Mouse (Mus musculus) thymus, postnatal 14 days (tissue): ENCODE results near the gene Plekhh2.
"Not testable (repeated sequence)": the region's sequence is repeated elsewhere in the genome, so short reads cannot be mapped to it uniquely, and the experiment has no call there.

Experiments
- DNase-seq: peaks from one replicate; pipeline ENCODE4 v3.0.0; 2021

Plekhh2 gene

GRCm38 (mm10) chr17:84512516-84513085 is 906 bp downstream of the Plekhh2 start:
- DNase-seq: no peak

GRCm38 (mm10) chr17:84515901-84516300 is 4.2 kb downstream of the Plekhh2 start:
- no peak for DNase-seq

- no peak for DNase-seq
These were observed 7.7 kb downstream of the Plekhh2 start for GRCm38 (mm10) chr17:84519346-84519745.

DNA sequence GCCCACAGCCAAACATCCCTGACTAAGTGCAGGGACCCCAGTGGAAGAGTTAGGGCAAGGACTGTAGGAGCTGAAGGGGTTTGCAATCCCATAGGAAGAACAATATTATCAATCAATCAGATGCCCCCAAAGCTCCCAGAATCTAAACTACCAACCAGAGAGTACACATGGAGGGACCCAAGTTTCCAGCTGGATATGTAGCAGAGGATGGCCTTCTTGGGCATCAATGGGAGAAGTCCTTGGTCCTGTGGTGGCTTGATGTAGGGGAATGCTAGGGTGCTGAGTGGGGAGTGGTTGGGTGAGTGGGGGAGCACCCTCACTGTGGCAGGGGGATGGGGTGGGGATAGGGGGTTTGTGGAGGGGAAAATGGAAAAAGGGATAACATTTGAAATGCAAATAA is 8.4 kb downstream of the Plekhh2 start:
- DNase-seq: no peak

DNA sequence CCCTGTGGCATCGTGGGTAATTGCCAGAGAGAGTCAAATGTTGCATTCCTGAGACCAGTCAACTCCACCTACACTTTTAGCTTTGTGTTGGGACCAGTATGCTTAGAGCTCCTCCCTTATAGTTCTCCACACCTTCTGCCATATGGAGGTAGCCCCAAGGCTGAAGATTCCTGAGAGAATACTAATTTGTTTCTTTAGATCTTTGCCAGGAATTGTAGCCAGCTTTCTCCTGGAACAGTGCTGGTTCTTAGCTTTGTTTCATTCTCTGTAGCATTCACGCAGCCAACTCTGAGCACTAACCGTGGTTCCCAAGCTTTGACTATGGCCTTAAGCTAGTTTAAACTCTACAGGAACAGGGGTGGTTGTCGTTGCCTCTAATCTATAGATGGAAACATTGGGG is 17.7 kb downstream of the Plekhh2 start:
- no peak for DNase-seq

DNA sequence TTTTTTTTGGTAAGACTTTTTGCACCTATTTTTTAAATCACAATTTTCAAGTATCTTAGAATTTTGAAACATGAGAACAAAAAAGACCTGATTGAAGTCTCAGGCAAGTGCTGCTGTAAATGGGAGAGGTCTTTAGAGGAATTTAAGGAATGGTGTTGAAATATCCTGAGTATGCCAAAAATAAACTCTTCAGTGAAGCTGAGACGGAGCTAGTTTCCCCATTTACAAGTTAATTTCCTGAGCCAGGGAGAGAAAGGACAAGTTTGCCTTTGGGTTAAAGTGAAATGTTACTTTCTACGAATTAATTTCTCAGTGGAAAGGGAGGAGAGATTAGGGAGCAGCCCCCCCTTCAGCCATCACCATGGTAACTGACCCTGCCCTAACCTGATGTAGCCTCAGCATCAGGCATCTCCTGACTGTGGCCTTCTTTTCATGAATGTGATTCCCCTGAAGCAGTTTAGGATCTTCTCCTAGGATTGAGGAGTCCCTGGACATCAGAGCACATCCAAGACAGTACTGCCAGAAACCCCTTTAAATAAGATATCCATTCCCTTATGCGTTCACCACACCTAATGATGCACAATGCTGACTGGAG is 18.6 kb downstream of the Plekhh2 start:
- DNase-seq: no peak

DNA sequence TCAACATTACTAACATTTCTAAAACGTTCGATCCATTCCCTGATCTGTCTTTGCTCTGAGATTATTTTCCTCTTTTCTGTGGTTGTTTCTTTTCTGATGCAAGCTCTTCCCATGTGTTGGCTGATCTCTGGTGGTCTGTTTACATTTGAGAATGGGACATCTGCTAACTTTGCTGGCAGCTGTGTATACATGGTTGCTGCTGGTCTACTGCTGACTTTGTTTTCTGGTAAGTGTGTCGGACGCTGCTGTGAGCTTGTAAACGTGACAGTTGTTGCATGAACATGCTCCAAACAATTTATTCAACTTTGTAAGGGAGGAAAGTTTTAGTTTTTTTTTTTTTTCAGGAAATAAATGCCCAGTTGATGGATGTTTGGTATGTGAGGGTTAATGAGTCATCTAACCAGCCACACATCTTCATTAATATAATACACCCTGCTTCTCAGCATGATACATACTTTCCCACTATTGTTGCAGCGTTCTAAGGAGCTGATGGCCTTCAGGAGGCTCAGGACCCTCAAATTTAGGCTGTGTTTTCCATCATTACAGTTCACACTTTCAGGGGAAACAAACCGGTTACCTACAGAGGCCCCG is 21.3 kb downstream of the Plekhh2 start:
- no peak for DNase-seq

DNA sequence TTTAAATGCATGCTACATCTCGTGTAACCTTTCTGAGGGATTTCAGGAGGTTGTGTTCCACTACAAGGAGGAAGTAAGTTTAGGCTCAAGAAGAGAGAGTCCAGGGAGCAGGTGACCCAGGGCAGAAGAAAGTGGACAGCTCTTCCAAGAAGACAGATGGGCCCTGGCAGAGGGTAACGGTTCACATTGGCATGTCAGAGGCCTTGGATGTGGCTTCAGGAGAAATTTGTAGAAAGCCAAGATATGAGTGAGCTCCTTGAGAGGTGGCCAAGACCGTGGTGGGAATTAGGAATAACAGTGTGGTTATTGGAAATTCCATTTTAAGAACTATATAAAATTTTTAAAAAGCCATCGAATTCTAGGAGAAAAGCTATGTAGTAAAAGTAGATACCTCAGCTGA is 22.1 kb downstream of the Plekhh2 start:
- DNase-seq: no peak

- DNase-seq: no peak
These were observed 22.9 kb downstream of the Plekhh2 start for GRCm38 (mm10) chr17:84534632-84535031.

GRCm38 (mm10) chr17:84535226-84535625 is 23.5 kb downstream of the Plekhh2 start:
- no peak for DNase-seq

DNA sequence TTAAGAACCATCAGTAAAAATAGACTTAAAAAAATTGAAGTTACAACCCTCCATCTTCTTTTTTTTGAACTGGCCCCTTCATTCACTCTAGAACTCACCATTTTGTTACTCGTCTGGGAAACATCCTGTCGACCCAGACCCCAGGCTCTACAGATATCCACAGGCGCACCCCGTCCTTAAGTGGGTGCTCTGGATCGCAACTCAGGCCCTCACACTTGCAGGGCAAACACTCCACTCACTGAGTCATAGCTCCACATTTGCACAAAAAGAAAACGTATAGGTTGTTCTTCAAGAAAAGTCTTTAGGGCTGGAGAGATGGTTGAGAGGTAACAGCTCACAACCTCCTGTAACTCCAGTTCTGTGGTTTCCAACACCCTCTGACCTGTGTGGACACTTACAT is 25.6 kb downstream of the Plekhh2 start:
- DNase-seq: no peak

DNA sequence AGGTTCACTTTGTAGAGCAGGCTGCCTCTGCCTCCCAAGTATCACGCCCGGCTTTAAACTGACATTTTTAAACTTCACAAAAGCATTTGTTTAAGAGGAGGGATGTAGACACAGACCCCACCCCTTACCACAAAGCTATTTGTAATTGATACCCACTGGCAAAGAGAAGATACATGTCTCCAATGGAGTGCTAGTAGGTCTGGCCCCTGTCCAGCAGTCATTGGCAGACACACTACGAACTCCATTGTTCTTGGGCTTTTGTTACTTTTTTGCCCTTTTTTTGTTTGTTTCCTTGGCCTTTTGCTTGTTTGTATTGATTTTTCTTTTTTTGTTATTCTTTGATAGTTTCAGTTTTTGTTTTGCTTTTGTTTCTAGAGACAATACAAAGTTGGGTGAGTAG is 26.3 kb downstream of the Plekhh2 start:
- no peak for DNase-seq

DNA sequence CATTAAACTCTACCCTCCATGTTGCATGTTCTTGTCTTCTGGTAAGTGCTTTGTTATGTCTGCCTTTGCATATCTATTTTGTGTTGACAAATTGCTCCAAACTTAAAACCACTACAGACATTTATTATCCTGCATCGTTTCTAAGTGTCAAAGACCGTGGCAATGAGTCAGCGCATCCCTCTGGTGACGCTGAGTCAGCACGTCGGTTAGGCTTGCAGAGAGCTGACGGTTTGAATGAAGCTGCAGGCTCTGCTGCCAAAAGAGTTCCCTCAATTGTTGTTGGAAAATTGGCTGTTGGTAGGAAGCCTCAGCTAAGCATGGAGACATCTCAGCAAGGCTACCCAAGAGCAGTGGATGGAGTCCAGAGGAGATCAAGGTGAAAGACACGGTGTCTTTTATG is 28.9 kb downstream of the Plekhh2 start:
- no peak for DNase-seq

- DNase-seq: no peak
These were observed 39.5 kb downstream of the Plekhh2 start for GRCm38 (mm10) chr17:84550902-84551877.

DNA sequence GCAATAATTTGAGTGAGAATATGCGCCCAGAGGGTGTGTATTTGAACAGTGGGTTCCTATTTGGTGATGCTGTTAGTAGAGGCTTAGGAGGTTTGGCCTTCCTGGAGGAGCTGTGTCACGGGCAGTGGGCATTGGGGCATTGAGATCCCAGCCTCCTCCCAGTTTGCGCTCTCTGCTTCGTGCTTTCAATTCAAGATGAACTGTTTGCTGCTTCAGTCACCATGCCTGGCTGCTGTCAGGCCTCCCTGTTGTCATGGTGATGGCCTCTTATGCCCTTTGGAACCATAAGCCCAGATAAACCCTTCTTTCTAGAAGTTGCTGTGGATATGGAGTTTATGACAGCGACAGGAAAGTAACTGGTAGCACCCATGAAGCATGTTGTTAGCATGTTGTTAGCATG is 40.5 kb downstream of the Plekhh2 start:
- DNase-seq: no peak

- DNase-seq: not testable (repeated sequence)
These were observed 52.6 kb downstream of the Plekhh2 start for GRCm38 (mm10) chr17:84564264-84564663.

DNA sequence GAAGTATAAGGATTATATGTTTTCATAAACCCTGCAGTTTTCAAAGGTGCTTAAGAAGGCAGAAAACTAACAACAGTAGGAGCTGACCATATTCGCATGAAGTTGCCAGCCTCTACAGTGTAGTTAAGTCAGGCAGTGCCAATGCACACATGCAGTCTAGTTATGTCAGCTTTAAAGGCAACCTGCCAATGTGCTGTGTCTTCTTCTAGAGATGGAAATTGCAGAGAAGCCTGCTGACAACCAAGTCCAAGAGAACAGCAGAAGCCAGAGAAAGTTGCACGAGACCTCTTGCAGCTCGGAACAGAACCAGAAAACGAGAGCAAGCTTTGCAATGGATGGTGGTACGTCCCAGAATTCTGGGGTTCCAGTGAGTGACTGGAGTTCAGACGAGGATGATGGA is 54.1 kb downstream of the Plekhh2 start:
- no peak for DNase-seq

GRCm38 (mm10) chr17:84566773-84567555 is 55.3 kb downstream of the Plekhh2 start:
- peak; percentile 34 for DNase-seq

DNA sequence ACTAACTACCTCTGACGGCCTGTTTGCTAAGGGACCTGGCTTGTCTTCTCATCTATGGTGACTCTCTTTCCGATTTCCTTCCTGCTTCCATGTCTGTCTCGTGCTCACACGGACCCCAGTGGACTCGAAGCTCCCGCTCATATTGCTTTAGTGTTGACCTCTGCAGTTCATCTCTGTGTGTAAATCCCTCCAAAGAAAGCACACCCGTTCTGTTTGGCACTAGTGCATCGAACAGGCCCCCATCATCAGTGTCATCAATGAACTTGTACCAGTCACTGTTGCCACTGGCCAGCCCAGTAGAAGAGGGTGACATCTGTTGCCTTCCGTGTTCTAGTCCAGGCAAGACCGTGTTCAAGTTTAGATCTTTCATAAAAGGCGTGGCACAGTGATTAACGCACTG is 57.1 kb downstream of the Plekhh2 start:
- no peak for DNase-seq

- no peak for DNase-seq
These were observed 58.1 kb downstream of the Plekhh2 start for GRCm38 (mm10) chr17:84569770-84570169.

GRCm38 (mm10) chr17:84571629-84572028 is 59.9 kb downstream of the Plekhh2 start:
- DNase-seq: no peak

GRCm38 (mm10) chr17:84573305-84573704 is 61.6 kb downstream of the Plekhh2 start:
- DNase-seq: no peak

- no peak for DNase-seq
These were observed 62.2 kb downstream of the Plekhh2 start for GRCm38 (mm10) chr17:84573940-84574339.
